Mouse (Mus musculus): ENCODE measurements around the gene Manbal. TPM values are rescaled to one million over a fixed set of nuclear protein-coding genes. Genes with fewer than 3 reads are reported as not detected.
A peak's percentile ranks its signal among the peaks of the same experiment; 100 is the strongest.

Manbal gene
- total RNA-seq, 1 experiment: 39.4 TPM

- Histone ChIP-seq H3K27ac (ENCODE audit: insufficient read depth, low read depth, low read length, poor library complexity, severe bottlenecking) (no peak overlapping the region), H3K4me1 (ENCODE audit: control insufficient read depth in 2 of 2, insufficient read depth in 2 of 2, low read length in 2 of 2, poor library complexity in 1 of 2) (peaks cover 14 to 31% of the 10 kb centered on the region in 2 experiments), H3K9ac (ENCODE audit: insufficient read depth, low read depth, low read length, poor library complexity, severe bottlenecking) (no peak overlapping the region), H3K4me3 (ENCODE audit: insufficient read depth in 1 of 2, low read depth in 1 of 2, low read length in 2 of 2, poor library complexity in 1 of 2, severe bottlenecking in 1 of 2) (no peak overlapping the region), H3K36me3 (ENCODE audit: control insufficient read depth, insufficient read depth, low read length, poor library complexity, severe bottlenecking) (no peaks in the 10 kb centered on the region), H3K9me3 (ENCODE audit: control insufficient read depth, insufficient read depth, low read depth, low read length) (no peaks in the 10 kb centered on the region)
- in situ Hi-C loops (cut with MboI; ENCODE audit: low sequenced_read_pairs in 2 of 2, unreplicated experiment in 2 of 2): no loop called here
- no peak for DNase-seq (ENCODE audit: low read depth, low spot score)
- TF ChIP-seq ZNF384 (IDR thresholded peaks at IDR 0.05; ENCODE audit: low read depth, low read length) (no peak), ZC3H11A (IDR thresholded peaks at IDR 0.05; ENCODE audit: borderline replicate concordance, low read depth, low read length) (no peak), HCFC1 (IDR thresholded peaks at IDR 0.05; ENCODE audit: borderline replicate concordance, insufficient read depth, low read length) (no peak), CHD2 (IDR thresholded peaks at IDR 0.05; ENCODE audit: low read depth, low read length) (no peak), MAFK (IDR thresholded peaks at IDR 0.05; ENCODE audit: insufficient read depth, low read depth, low read length) (no peak)
Observed at GRCm38 (mm10) chr2:157412497-157412896, 45.1 kb downstream of the Manbal start.

GRCm38 (mm10) chr2:157417229-157417628, 49.8 kb downstream of the Manbal start:
- peaks cover 13 to 42% of the 10 kb centered on the region in 2 experiments for H3K4me1 ChIP-seq (ENCODE audit: control insufficient read depth in 2 of 2, insufficient read depth in 2 of 2, low read length in 2 of 2, poor library complexity in 1 of 2)
- H3K27ac ChIP-seq (ENCODE audit: insufficient read depth, low read depth, low read length, poor library complexity, severe bottlenecking): peak overlapping the region; percentile 99
- in situ Hi-C loops (cut with MboI; ENCODE audit: low sequenced_read_pairs in 2 of 2, unreplicated experiment in 2 of 2): no loop called here
- H3K9ac ChIP-seq (ENCODE audit: insufficient read depth, low read depth, low read length, poor library complexity, severe bottlenecking): peak overlapping the region; percentile 73
- no peak for DNase-seq (ENCODE audit: low read depth, low spot score)
- H3K9me3 ChIP-seq (ENCODE audit: control insufficient read depth, insufficient read depth, low read depth, low read length): no peaks in the 10 kb centered on the region
- H3K36me3 ChIP-seq (ENCODE audit: control insufficient read depth, insufficient read depth, low read length, poor library complexity, severe bottlenecking): no peaks in the 10 kb centered on the region
- no peak for TF ChIP-seq MAFK (IDR thresholded peaks at IDR 0.05; ENCODE audit: insufficient read depth, low read depth, low read length)
- TF ChIP-seq CHD2 (IDR thresholded peaks at IDR 0.05; ENCODE audit: low read depth, low read length): no peak
- TF ChIP-seq ZC3H11A (IDR thresholded peaks at IDR 0.05; ENCODE audit: borderline replicate concordance, low read depth, low read length): no peak
- TF ChIP-seq HCFC1 (IDR thresholded peaks at IDR 0.05; ENCODE audit: borderline replicate concordance, insufficient read depth, low read length): no peak
- no peak for TF ChIP-seq ZNF384 (IDR thresholded peaks at IDR 0.05; ENCODE audit: low read depth, low read length)
- H3K4me3 ChIP-seq (ENCODE audit: insufficient read depth in 1 of 2, low read depth in 1 of 2, low read length in 2 of 2, poor library complexity in 1 of 2, severe bottlenecking in 1 of 2): peak overlapping the region; percentile 55 to 63; a peak in 3 of 4 replicates

GRCm38 (mm10) chr2:157418206-157418605, 50.8 kb downstream of the Manbal start, which contains the start of gene Src:
Gene Src, plus strand, starts transcription at chr2:157418444.
- Histone ChIP-seq H3K4me3 (ENCODE audit: insufficient read depth in 1 of 2, low read depth in 1 of 2, low read length in 2 of 2, poor library complexity in 1 of 2, severe bottlenecking in 1 of 2) (peak within 1 kb of the TSS; percentile 55 to 63), H3K36me3 (ENCODE audit: control insufficient read depth, insufficient read depth, low read length, poor library complexity, severe bottlenecking) (no peaks in the 10 kb centered on the region), H3K4me1 (ENCODE audit: control insufficient read depth in 2 of 2, insufficient read depth in 2 of 2, low read length in 2 of 2, poor library complexity in 1 of 2) (peaks cover 14 to 49% of the 10 kb centered on the region in 2 experiments), H3K9ac (ENCODE audit: insufficient read depth, low read depth, low read length, poor library complexity, severe bottlenecking) (peak within 1 kb of the TSS; percentile 73), H3K27ac (ENCODE audit: insufficient read depth, low read depth, low read length, poor library complexity, severe bottlenecking) (peak within 1 kb of the TSS; percentile 99), H3K9me3 (ENCODE audit: control insufficient read depth, insufficient read depth, low read depth, low read length) (no peaks in the 10 kb centered on the region)
- peak; percentile 93 for DNase-seq (ENCODE audit: low read depth, low spot score)
- TF ChIP-seq ZNF384 (IDR thresholded peaks at IDR 0.05; ENCODE audit: low read depth, low read length) (no peak), HCFC1 (IDR thresholded peaks at IDR 0.05; ENCODE audit: borderline replicate concordance, insufficient read depth, low read length) (no peak), MAFK (IDR thresholded peaks at IDR 0.05; ENCODE audit: insufficient read depth, low read depth, low read length) (no peak), ZC3H11A (IDR thresholded peaks at IDR 0.05; ENCODE audit: borderline replicate concordance, low read depth, low read length) (no peak), CHD2 (IDR thresholded peaks at IDR 0.05; ENCODE audit: low read depth, low read length) (no peak)
- in situ Hi-C loops (cut with MboI; ENCODE audit: low sequenced_read_pairs in 2 of 2, unreplicated experiment in 2 of 2): no loop called here

- H3K27ac ChIP-seq (ENCODE audit: insufficient read depth, low read depth, low read length, poor library complexity, severe bottlenecking): peak overlapping the region; percentile 99
- peak overlapping the region; percentile 73; the same call in 1 of the 2 replicates for H3K9ac ChIP-seq (ENCODE audit: insufficient read depth, low read depth, low read length, poor library complexity, severe bottlenecking)
- no peaks in the 10 kb centered on the region for H3K9me3 ChIP-seq (ENCODE audit: control insufficient read depth, insufficient read depth, low read depth, low read length)
- H3K36me3 ChIP-seq (ENCODE audit: control insufficient read depth, insufficient read depth, low read length, poor library complexity, severe bottlenecking): no peaks in the 10 kb centered on the region
- H3K4me1 ChIP-seq (ENCODE audit: control insufficient read depth in 2 of 2, insufficient read depth in 2 of 2, low read length in 2 of 2, poor library complexity in 1 of 2): peaks cover 17 to 53% of the 10 kb centered on the region in 2 experiments
- peak; percentile 93 for DNase-seq (ENCODE audit: low read depth, low spot score)
- TF ChIP-seq CHD2 (IDR thresholded peaks at IDR 0.05; ENCODE audit: low read depth, low read length) (no peak), MAFK (IDR thresholded peaks at IDR 0.05; ENCODE audit: insufficient read depth, low read depth, low read length) (no peak), ZC3H11A (IDR thresholded peaks at IDR 0.05; ENCODE audit: borderline replicate concordance, low read depth, low read length) (no peak), ZNF384 (IDR thresholded peaks at IDR 0.05; ENCODE audit: low read depth, low read length) (no peak), HCFC1 (IDR thresholded peaks at IDR 0.05; ENCODE audit: borderline replicate concordance, insufficient read depth, low read length) (no peak)
- in situ Hi-C loops (cut with MboI; ENCODE audit: low sequenced_read_pairs in 2 of 2, unreplicated experiment in 2 of 2): no loop called here
- peak overlapping the region; percentile 45 to 63 for H3K4me3 ChIP-seq (ENCODE audit: insufficient read depth in 1 of 2, low read depth in 1 of 2, low read length in 2 of 2, poor library complexity in 1 of 2, severe bottlenecking in 1 of 2)
Observed at GRCm38 (mm10) chr2:157418609-157419071, 51.2 kb downstream of the Manbal start.

All from ES-E14 (cell line).